Mouse (Mus musculus) cortical plate, adult 2 months (tissue): ENCODE results near the gene Olfr1348. TPM values are rescaled to one million over a fixed set of nuclear protein-coding genes. Genes with fewer than 3 reads are reported as not detected.
"Not testable (repeated sequence)": the region's sequence is repeated elsewhere in the genome, so short reads cannot be mapped to it uniquely, and the experiment has no call there.

Source experiments
- H3K27ac ChIP-seq: fragments of 200-500 bp; 2 replicates; pipeline ENCODE4 v1.5.1; 2012; ENCODE audit warnings: low read length, control low read depth, inconsistent platforms; ENCODE audit not compliant: insufficient read depth
- H3K4me1 ChIP-seq: fragments of 200-500 bp; 2 replicates; pipeline ENCODE4 v1.6.1; 2011; ENCODE audit warnings: low read length; ENCODE audit not compliant: control insufficient read depth, insufficient read depth
- H3K4me3 ChIP-seq: fragments of 200-500 bp; 2 replicates; pipeline ENCODE4 v1.5.1; 2011; ENCODE audit warnings: mild to moderate bottlenecking, low read length, control low read depth; ENCODE audit not compliant: insufficient read depth
- CTCF ChIP-seq: fragments of 200-500 bp; IDR thresholded peaks from 2 replicates; pipeline ENCODE4 v1.5.1; 2011; ENCODE audit warnings: mild to moderate bottlenecking, control low read depth, low read length; ENCODE audit not compliant: insufficient read depth; ENCODE audit errors: extremely low read depth
- POLR2A ChIP-seq: fragments of 200-500 bp; IDR thresholded peaks from 2 replicates; pipeline ENCODE4 v1.6.1; 2011; ENCODE audit warnings: mild to moderate bottlenecking, low read length, control low read depth; ENCODE audit not compliant: insufficient read depth; ENCODE audit errors: extremely low read depth
- polyA plus RNA-seq: library from polyadenylated mRNA; depleted of rRNA; stranded (reverse); fragments of >200 nt; gene quantifications from 2 replicates; pipeline ENCODE4 v1.2.3, GENCODE M21; 2012; rRNA removed

Olfr1348 gene
- not detected in 2 replicates for polyA plus RNA-seq

DNA sequence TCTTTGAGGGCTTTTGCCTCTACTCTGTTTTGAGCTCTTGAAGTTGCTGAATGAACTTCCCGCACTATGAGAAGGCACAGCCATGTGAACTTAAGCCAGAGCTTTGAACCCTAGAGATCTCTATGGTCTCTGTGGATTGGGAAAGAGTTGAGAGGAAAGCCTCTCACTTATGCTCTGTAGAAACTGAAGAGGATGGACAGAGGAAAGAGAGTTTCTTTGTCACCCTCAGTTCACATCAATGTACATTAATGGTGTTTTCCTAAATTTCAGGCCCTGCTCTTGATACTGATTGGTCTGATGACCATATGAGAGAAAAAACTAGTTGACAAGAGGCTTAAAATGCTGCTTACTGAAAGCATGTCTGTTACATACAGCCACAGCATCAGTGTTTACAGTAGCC, at the start of gene Olfr1348:
Gene Olfr1348, minus strand, starts transcription at position 101 of the 400 bp plus-strand sequence.
- no peaks in the 10 kb centered on the region for H3K4me1 ChIP-seq
- TF ChIP-seq CTCF (no peak), POLR2A (no peak)
- H3K4me3 ChIP-seq: no peak within 1 kb of the TSS
- no peak within 1 kb of the TSS for H3K27ac ChIP-seq

DNA sequence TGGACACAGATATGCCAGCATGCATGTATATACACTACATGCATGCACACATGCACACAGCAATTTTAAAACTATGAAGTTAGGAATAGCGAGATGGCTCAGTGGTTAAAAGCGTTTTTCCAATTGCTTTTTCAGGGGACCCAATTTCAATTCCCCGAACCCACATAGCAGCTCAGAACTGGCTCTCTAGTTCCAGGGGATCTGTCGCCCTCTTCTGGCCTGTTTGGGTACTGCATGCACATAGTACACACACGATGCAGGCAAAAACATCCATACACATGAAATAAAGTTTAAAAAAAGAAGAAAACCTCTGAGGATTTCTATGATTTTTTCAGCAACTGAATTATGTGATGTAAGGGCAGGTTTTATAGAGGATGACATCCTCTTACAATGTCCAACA, 17.6 kb upstream of the Olfr1348 start:
- no peak overlapping the region for H3K27ac ChIP-seq
- TF ChIP-seq CTCF (no peak), POLR2A (no peak)
- H3K4me3 ChIP-seq: no peak overlapping the region
- no peaks in the 10 kb centered on the region for H3K4me1 ChIP-seq

DNA sequence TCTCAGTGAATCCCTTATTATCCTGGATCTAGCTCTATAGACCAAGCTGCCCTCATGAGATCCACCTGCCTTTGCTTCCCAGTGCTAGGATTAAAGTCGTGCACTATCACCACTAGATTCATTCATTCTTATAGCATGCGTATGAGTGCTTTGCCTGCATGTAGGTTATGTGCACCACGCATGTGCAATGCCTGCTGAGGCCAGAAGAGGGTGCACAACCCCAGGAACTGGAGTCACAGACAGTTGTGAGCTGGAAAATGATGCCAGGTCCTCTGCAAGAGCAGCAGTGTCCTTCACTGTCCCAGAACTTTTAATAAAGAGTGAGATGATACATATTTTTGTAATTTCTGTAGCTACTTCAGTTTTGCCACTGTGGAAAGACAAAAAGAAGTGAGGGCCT, 16.5 kb upstream of the Olfr1348 start:
- no peak overlapping the region for H3K4me3 ChIP-seq
- no peak for TF ChIP-seq POLR2A
- TF ChIP-seq CTCF: no peak
- no peak overlapping the region for H3K27ac ChIP-seq
- no peaks in the 10 kb centered on the region for H3K4me1 ChIP-seq

DNA sequence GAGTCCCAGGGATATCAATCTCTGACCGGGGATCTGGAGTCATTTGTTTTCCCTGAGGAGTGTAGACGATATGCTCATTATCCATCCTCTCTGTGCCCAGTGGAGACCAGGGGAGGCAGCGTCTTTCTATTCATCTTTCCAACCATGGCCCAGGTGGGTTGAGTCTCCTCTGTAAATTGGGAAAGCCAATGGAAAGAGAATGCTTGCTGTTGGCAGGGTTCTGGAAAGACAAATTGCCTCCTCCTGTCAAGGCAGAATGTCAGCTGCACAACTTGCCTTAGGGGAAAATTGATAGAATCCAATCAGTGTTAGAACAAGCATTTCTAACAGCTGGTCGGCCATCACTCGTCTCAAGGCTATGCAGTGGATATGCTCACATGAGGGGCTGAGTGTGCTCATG, 14.3 kb upstream of the Olfr1348 start, which contains the start of gene Olfr1349:
Gene Olfr1349, minus strand, starts transcription at position 101 of the 400 bp plus-strand sequence.
- TF ChIP-seq CTCF (no peak), POLR2A (no peak)
- Histone ChIP-seq H3K4me3 (no peak within 1 kb of the TSS), H3K4me1 (no peaks in the 10 kb centered on the region), H3K27ac (no peak within 1 kb of the TSS)

DNA sequence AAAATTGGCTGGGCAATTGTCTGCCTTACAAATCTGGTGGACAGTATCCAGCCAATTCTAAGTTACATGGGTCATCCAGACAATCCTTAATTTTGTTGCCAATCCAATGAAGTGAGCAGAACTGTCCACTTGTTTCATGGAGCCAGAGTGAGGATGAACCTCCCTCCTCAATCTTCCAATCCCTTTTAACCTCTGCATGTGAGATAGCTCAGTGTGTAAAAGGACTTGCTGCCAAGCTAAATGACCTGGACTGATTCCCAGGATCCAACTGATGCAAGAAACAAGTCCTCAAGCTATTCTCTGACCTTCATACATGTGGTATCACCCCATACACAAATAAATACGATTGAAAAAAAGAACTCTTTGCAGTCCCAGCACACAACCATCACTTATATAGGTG, 13.1 kb upstream of the Olfr1348 start:
- no peak overlapping the region for H3K4me3 ChIP-seq
- TF ChIP-seq CTCF: no peak
- no peak for TF ChIP-seq POLR2A
- no peak overlapping the region for H3K27ac ChIP-seq
- no peaks in the 10 kb centered on the region for H3K4me1 ChIP-seq

DNA sequence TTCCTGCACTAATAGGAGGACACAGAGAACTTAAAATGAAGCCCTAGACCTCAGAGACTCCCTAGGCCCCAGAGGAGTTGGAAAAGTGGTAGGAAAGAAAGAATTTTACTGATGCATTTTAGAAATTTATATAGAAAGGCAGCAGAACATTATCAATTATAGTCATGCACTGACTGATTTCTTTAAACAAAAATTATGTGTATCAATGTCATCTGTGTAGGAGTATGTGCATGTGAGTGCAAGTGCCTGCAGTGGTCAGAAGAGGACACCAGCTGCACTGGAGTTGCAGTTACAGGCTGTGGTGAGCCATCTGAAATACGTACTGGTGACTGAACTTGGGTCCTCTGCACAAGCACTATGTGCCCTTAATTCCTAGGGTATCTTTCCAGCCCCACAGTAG, 8.9 kb downstream of the Olfr1348 start, which contains the start of gene Olfr1347:
Gene Olfr1347, minus strand, starts transcription at position 101 of the 400 bp plus-strand sequence.
- Histone ChIP-seq H3K4me1 (no peaks in the 10 kb centered on the region), H3K27ac (no peak within 1 kb of the TSS), H3K4me3 (no peak within 1 kb of the TSS)
- no peak for TF ChIP-seq POLR2A
- TF ChIP-seq CTCF: no peak

DNA sequence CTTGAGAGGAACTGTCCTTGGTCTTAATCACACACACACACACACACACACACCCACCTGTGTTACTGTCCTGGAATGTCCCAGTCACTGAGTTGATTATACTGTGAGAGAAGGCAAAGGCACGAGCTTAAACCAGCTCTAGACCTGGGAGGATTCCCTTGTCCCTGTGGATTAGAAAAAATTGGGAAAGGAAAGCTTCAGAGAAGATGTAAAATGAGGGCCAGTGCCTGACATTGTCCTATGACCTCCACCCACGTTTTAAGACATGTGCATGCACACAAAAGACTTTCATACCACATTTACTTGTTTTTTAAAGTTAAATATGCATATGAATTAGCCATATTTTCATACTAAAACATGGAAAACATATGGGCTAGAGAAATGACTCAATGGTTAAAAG, 21.7 kb downstream of the Olfr1348 start, which contains the start of gene Olfr5:
Gene Olfr5, minus strand, starts transcription at position 101 of the 400 bp plus-strand sequence.
- no peak within 1 kb of the TSS for H3K27ac ChIP-seq
- H3K4me1 ChIP-seq: no peaks in the 10 kb centered on the region
- no peak for TF ChIP-seq CTCF
- TF ChIP-seq POLR2A: no peak
- no peak within 1 kb of the TSS for H3K4me3 ChIP-seq

DNA sequence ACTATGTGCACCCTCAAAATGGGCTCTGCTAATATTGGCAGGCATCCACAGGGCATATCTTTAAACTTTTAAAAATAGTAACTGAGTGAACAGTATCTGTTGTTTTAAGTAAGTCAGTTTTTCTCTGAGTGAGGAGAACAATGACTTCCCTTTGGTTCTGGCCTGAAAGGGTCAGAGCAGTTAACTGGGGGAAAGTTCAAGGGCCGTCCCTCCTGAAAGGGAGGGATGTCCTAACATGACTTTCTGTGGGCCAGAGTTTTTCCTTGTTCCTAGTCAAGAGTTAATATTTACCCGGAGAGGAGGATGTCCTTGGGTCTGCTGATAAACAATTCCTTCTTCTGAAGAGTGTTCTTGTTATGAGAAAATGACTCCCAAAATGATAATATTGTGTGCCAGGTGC, 30.9 kb downstream of the Olfr1348 start:
- not testable (repeated sequence) for H3K4me3 ChIP-seq, H3K4me1 ChIP-seq, H3K27ac ChIP-seq

DNA sequence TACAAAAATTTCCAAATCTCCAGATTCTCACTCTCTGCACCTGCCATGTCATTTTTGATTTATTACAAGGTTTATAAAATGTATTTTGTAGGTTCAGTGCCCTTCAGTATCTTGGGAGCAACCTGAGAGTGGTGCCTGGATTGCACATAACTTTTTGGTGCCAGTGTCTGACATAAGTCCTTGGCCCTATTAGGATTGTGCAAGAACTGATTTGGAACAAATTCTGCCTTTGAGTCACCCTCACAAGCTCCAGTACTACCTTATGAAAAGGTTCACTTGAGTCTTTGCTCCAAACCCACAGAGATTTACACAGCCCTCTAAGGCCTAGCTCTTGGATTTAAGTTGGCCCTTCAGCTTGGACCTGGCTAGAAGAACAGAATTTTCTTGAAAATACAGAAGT, 41.6 kb downstream of the Olfr1348 start, which contains the start of gene Olfr1346:
Gene Olfr1346, plus strand, starts transcription at position 151 of the 400 bp plus-strand sequence.
- TF ChIP-seq POLR2A (no peak), CTCF (no peak)
- Histone ChIP-seq H3K27ac (no peak within 1 kb of the TSS), H3K4me3 (no peak within 1 kb of the TSS), H3K4me1 (no peaks in the 10 kb centered on the region)

DNA sequence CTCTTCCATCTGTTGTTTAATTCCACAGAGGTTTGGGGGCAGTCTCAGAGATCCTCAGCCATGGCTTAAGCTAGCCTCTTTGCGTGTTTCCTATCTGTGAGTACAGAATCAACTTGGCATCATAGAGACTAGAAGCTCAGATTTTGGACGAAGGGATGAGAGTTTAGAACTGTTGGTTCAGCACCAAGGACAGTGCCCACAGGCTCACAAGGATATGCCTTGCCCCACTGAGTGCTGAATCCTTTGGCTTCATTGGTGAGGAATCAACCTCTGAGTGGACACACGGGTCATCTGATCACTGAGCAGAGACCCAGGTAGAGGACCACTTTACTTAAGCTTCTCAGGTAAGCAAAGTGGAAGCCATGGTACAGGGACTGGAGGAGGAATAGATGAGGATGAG, 52.1 kb downstream of the Olfr1348 start:
- Histone ChIP-seq H3K4me3 (no peak overlapping the region), H3K27ac (no peak overlapping the region), H3K4me1 (no peaks in the 10 kb centered on the region)
- TF ChIP-seq CTCF (no peak), POLR2A (no peak)

DNA sequence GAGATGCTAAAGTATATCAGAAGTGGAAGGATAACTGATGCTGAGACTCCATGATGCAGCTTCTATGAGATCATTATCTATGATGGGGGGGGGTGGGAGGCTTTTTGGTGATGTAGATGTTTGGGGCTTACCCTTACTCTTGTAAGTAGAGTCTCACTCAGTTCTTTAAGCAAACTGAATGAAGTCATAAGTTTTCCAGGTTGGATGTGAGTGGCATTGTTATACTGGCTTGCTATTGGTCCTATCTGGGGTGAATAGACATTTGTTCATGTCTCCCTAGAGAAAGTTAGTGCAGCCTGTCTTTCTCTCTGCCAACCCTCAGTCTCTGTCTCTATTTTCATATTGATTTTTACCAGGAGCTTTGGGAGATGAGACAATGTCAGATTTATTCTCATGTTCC, 52.7 kb downstream of the Olfr1348 start, which contains the start of gene Olfr1336:
Gene Olfr1336, plus strand, starts transcription at position 301 of the 400 bp plus-strand sequence.
- H3K4me1 ChIP-seq: no peaks in the 10 kb centered on the region
- no peak within 1 kb of the TSS for H3K27ac ChIP-seq
- no peak within 1 kb of the TSS for H3K4me3 ChIP-seq
- TF ChIP-seq POLR2A (no peak), CTCF (no peak)

Other genes with a start within 250 kb of the Olfr1348 start
- 7.1 and 7.7 TPM in 2 replicates for gene Zfp667, start 222.2 kb downstream of the Olfr1348 start, polyA plus RNA-seq
- 7.6 and 8.0 TPM in 2 replicates for gene Zfp583, start 177.5 kb downstream of the Olfr1348 start, polyA plus RNA-seq
- 3.4 and 4.2 TPM in 2 replicates for gene Gm3854, start 165.0 kb downstream of the Olfr1348 start, polyA plus RNA-seq
- gene Zfp78, start 145.5 kb downstream of the Olfr1348 start, polyA plus RNA-seq: 2.6 and 3.1 TPM in 2 replicates
- 8.1 and 8.6 TPM in 2 replicates for gene Zfp28, start 125.5 kb downstream of the Olfr1348 start, polyA plus RNA-seq
- gene Smim17, start 110.0 kb downstream of the Olfr1348 start, polyA plus RNA-seq: 7.5 and 7.6 TPM in 2 replicates
- gene Gm20715, start 98.5 kb downstream of the Olfr1348 start, polyA plus RNA-seq: 0.09 and 0.33 TPM in 2 replicates
- 1.8 and 2.4 TPM in 2 replicates for gene Olfr1344, start 70.1 kb downstream of the Olfr1348 start, polyA plus RNA-seq
- not detected in 2 replicates for gene Olfr1336, start 52.6 kb downstream of the Olfr1348 start, polyA plus RNA-seq
- not detected in 2 replicates for gene Olfr1346, start 41.6 kb downstream of the Olfr1348 start, polyA plus RNA-seq
- gene Olfr5, start 21.8 kb downstream of the Olfr1348 start, polyA plus RNA-seq: not detected in 2 replicates
- gene Olfr1347, start 9.0 kb downstream of the Olfr1348 start, polyA plus RNA-seq: not detected in 2 replicates
- 0.04 TPM in 1 of 2 replicates, not detected in the other for gene Olfr1349, start 14.2 kb upstream of the Olfr1348 start, polyA plus RNA-seq
- not detected in 2 replicates for gene Olfr1350, start 56.1 kb upstream of the Olfr1348 start, polyA plus RNA-seq
- gene Zim1, start 187.7 kb upstream of the Olfr1348 start, polyA plus RNA-seq: 1.8 and 2.0 TPM in 2 replicates
- gene Peg3, start 221.7 kb upstream of the Olfr1348 start, polyA plus RNA-seq: 109 and 119 TPM in 2 replicates
- gene Usp29, start 221.8 kb upstream of the Olfr1348 start, polyA plus RNA-seq: 10.5 and 10.7 TPM in 2 replicates